Mouse (Mus musculus) liver, adult 2 months (tissue): ENCODE results near the gene Elmsan1. TPM values are rescaled to one million over a fixed set of nuclear protein-coding genes. Genes with fewer than 3 reads are reported as not detected.

Experiments used
- DNase-seq: peaks from one replicate; pipeline ENCODE4 v3.0.0-alpha.2; 2011; ENCODE audit warnings: low read depth, low spot score; ENCODE audit errors: extremely low read depth
- H3K27ac ChIP-seq: fragments of 200-500 bp; replicated peaks from 2 replicates; pipeline ENCODE4 v1.5.1; 2012; ENCODE audit warnings: low read depth, mild to moderate bottlenecking, control low read depth, inconsistent platforms, low read length; ENCODE audit not compliant: insufficient read depth
- H3K27me3 ChIP-seq: fragments of 200-500 bp; 2 replicates; pipeline ENCODE4 v1.6.1; 2012; ENCODE audit warnings: mild to moderate bottlenecking, moderate library complexity, low read length, inconsistent platforms; ENCODE audit not compliant: control insufficient read depth, insufficient read depth
- H3K36me3 ChIP-seq: fragments of 200-500 bp; 2 replicates; pipeline ENCODE4 v1.6.1; 2012; ENCODE audit warnings: low read length, inconsistent platforms; ENCODE audit not compliant: control insufficient read depth, insufficient read depth
- H3K4me1 ChIP-seq: fragments of 200-500 bp; 2 replicates; pipeline ENCODE4 v1.6.1; 2011; ENCODE audit warnings: low read length; ENCODE audit not compliant: control insufficient read depth, insufficient read depth
- H3K4me3 ChIP-seq: fragments of 200-500 bp; 2 replicates; pipeline ENCODE4 v1.5.1; 2011; ENCODE audit warnings: low read depth, mild to moderate bottlenecking, control low read depth, low read length, moderate library complexity; ENCODE audit not compliant: insufficient read depth
- H3K79me2 ChIP-seq: fragments of 200-500 bp; 2 replicates; pipeline ENCODE4 v1.6.1; 2012; ENCODE audit warnings: inconsistent platforms, mild to moderate bottlenecking, low read length, moderate library complexity; ENCODE audit not compliant: control insufficient read depth, insufficient read depth
- H3K9ac ChIP-seq: fragments of 200-500 bp; 2 replicates; pipeline ENCODE4 v1.6.1; 2012; ENCODE audit warnings: low read depth, mild to moderate bottlenecking, control low read depth, inconsistent platforms, low read length
- CTCF ChIP-seq: fragments of 200-500 bp; IDR thresholded peaks from 2 replicates; pipeline ENCODE4 v1.5.1; 2011; ENCODE audit warnings: low read depth, low read length, control low read depth
- POLR2A ChIP-seq: fragments of 200-500 bp; IDR thresholded peaks from 2 replicates; pipeline ENCODE4 v1.6.1; 2011; ENCODE audit warnings: low read length, control low read depth; ENCODE audit not compliant: insufficient read depth; ENCODE audit errors: extremely low read depth
- WGBS: fragments of 180-500 bp; shearing (Covaris S2); methylation state at CpG from one replicate; pipeline ENCODE4 v1.1.7; 2018; 5-methylcytosine and 5-hydroxymethylcytosine counted together
- polyA plus RNA-seq: library from polyadenylated mRNA; depleted of rRNA; stranded (reverse); fragments of >200 nt; gene quantifications from 2 replicates; pipeline ENCODE4 v1.2.3, GENCODE M21; 2012; rRNA removed
- total RNA-seq: library from RNA; depleted of rRNA; stranded (reverse); fragments of >200 nt; gene quantifications from 2 replicates; pipeline ENCODE4 v1.2.3, GENCODE M21; 2014; rRNA removed

Gene Elmsan1
- total RNA-seq (2.3 and 3.2 TPM in 2 replicates), polyA plus RNA-seq (3.4 and 3.8 TPM in 2 replicates)

DNA sequence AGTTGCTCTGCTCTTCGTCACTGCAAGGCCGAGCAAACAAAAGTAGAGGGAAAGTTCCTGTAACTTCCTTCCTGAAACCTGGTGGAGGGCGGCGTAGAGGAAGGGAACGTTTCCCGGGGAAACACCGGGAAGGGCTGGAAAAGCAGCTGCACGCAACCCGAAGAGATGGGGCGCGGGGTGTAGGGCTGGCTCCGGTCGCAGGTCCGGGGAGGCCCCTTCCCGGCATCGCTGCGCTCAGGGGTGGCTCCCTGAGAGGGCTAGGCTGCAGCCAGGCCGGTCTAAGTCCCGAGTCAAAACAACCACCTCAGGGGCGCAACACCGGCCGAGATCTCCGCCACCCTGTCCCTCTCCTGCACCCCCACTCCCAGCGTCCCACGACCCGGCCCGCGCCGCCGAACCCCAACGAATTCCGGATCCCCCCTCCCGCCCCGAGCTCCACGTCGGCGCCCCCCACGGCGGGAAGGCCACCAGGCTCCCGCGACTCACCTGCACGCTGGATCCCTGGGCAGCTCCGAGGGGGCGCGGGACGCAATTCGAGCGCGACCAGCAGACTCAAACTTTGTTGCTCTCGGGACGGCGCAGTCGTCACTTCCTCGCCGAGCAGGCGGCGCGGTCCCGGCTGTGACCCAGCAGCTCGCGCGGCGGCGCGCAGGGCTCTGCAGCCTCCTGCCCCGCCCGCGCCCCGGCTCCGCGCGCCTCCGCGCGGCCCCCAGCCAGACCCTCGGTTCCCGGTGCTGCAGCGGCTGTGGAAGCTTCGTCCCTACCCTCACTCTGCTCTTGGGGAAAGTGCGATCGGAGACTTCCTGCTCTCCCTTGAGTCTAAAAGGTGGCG, at the start of gene Elmsan1:
TSS of gene Elmsan1 (minus strand) at position 593 of the 832 bp plus-strand sequence.
- H3K27me3 ChIP-seq, result no peaks in the 10 kb centered on the region
- peak within 1 kb of the TSS; percentile 91 for H3K9ac ChIP-seq
- peak within 1 kb of the TSS; percentile 93 for H3K4me3 ChIP-seq
- peaks cover 36% of the 10 kb centered on the region; the same call in 1 of the 2 replicates for H3K79me2 ChIP-seq
- H3K36me3 ChIP-seq, result no peaks in the 10 kb centered on the region
- peaks cover 20% of the 10 kb centered on the region for H3K4me1 ChIP-seq
- DNase-seq, result no peak
- no peak for TF ChIP-seq CTCF
- TF ChIP-seq POLR2A, result peak; percentile 55; the same call in 1 of the 2 replicates
- WGBS, result 1% methylated on average over 82 of the region's 82 CpGs
- peak within 1 kb of the TSS; percentile 89 for H3K27ac ChIP-seq

DNA sequence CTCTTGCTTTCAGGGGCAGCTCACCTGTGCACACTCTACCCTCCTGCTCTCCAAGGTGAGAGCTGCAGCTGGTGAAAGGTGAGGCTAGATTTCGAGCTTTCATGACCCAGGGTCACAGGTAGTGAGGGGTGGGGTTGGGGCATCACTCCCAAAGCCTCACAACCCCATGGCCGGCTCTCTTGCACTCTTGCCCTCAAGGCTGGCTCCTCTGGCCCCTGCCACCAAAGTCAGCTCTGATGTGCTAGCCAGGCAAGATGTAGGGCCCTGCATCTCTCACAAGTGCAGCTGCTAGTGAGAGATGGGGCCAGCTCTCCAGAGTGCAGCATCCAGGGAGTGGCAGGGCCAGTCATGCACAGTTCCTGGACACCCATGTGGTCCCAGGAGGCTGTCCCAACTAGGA, 48.6 kb upstream of the Elmsan1 start:
- no peak overlapping the region for H3K9ac ChIP-seq
- no peak overlapping the region for H3K4me3 ChIP-seq
- H3K27me3 ChIP-seq, result no peaks in the 10 kb centered on the region
- no peak for TF ChIP-seq POLR2A
- TF ChIP-seq CTCF, result no peak
- no peaks in the 10 kb centered on the region for H3K36me3 ChIP-seq
- no peaks in the 10 kb centered on the region for H3K79me2 ChIP-seq
- no peak for DNase-seq
- no peaks in the 10 kb centered on the region for H3K4me1 ChIP-seq
- no peak overlapping the region for H3K27ac ChIP-seq
- 83% methylated on average over 2 of the region's 2 CpGs for WGBS

DNA sequence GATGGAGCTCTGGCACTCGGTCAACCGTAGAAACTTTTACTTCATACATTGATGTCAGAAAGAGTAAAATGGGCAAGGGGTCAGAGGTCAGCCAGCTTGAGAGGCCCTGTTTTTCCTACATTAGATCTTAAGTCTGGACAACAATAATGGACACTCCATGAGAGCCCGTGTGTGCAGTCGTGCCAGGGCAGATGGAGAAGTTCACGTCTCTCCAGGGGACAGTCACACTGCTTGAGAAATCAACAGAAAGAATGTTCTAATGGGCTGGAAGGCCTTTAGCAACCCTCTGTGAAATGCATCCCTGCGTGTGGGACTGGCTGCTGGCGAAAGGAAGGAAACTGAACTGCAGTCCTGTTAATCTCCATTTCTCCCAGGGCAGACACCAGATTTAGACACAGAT, 41.7 kb upstream of the Elmsan1 start:
- no peak for TF ChIP-seq POLR2A
- no peak for TF ChIP-seq CTCF
- Histone ChIP-seq H3K4me3 (no peak overlapping the region), H3K27ac (no peak overlapping the region), H3K27me3 (no peaks in the 10 kb centered on the region), H3K4me1 (no peaks in the 10 kb centered on the region), H3K9ac (no peak overlapping the region), H3K79me2 (no peaks in the 10 kb centered on the region), H3K36me3 (no peaks in the 10 kb centered on the region)
- no peak for DNase-seq
- WGBS, result 82% methylated on average over 7 of the region's 7 CpGs

DNA sequence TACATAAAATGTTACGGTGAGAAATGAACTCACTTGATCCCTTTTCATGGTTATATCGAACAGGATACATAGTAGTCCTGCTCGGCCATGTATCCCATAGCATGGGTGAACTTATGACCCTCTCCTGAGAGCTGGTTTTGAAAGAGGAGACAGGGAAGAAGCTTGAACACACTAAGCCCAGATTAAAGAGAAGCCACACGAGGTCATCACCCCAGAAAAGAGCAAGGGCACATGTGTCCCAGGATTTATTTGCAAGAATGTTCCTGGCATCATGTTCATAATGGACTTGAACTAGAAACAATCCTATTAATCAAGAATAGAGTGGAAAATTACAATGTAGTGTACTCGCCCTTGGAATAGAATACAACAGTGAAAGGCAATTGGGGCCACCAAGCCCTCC, 36.2 kb upstream of the Elmsan1 start:
- Histone ChIP-seq H3K79me2 (no peaks in the 10 kb centered on the region), H3K4me1 (no peaks in the 10 kb centered on the region), H3K9ac (no peak overlapping the region), H3K36me3 (no peaks in the 10 kb centered on the region), H3K27ac (no peak overlapping the region), H3K4me3 (no peak overlapping the region), H3K27me3 (no peaks in the 10 kb centered on the region)
- TF ChIP-seq CTCF (no peak), POLR2A (no peak)
- WGBS, result 44% methylated on average over 5 of the region's 5 CpGs
- DNase-seq, result peak; percentile 74

DNA sequence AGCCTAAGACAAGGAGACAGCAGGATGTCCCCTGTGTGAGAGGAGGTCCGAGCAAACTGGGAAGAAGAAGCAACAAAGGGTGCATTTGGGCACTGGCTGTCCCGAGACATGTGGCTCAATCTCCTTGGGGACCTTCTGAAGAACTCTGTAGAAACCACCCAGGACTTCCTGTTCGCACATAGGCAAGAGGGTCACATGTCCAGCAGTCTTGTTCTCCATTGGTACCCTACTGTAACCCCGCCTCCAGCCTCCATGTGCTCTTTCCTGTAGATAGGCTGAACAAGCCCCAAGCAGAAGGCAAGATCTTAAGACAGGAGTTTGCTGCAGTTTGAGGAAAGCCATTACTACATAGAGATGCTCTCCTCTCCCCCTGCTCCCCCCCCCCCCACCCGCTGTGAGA, 34.1 kb upstream of the Elmsan1 start:
- H3K27ac ChIP-seq, result no peak overlapping the region
- no peaks in the 10 kb centered on the region for H3K4me1 ChIP-seq
- H3K27me3 ChIP-seq, result no peaks in the 10 kb centered on the region
- WGBS, result 86% methylated on average over 5 of the region's 5 CpGs
- no peak overlapping the region for H3K9ac ChIP-seq
- H3K36me3 ChIP-seq, result no peaks in the 10 kb centered on the region
- H3K4me3 ChIP-seq, result no peak overlapping the region
- H3K79me2 ChIP-seq, result no peaks in the 10 kb centered on the region
- DNase-seq, result no peak
- TF ChIP-seq CTCF (no peak), POLR2A (no peak)

DNA sequence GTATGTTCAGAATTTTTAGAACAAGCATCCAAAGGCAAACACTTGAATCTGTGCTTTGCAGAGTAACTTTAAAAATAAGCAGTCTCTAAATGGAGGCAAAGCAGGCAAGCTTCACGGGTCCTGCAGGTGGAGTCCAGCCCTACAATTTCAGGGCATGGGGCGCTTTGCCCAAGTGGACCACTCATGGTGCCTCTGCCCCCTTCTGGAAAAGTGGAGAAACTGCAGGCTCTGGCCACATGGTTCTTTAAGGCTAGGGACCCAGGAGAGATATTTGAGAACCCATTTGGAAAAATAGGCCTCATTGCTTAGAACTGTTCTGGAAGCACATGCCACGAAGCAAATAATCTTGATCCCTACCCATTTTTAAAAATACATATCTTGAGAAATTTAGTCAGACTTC, 30.5 kb upstream of the Elmsan1 start:
- WGBS, result 22% methylated on average over 3 of the region's 3 CpGs
- Histone ChIP-seq H3K4me3 (no peak overlapping the region), H3K4me1 (no peaks in the 10 kb centered on the region), H3K9ac (no peak overlapping the region), H3K36me3 (no peaks in the 10 kb centered on the region), H3K27ac (no peak overlapping the region), H3K79me2 (no peaks in the 10 kb centered on the region), H3K27me3 (no peaks in the 10 kb centered on the region)
- TF ChIP-seq POLR2A, result no peak
- TF ChIP-seq CTCF, result peak; percentile 93
- peak; percentile 53 for DNase-seq
